Mouse (Mus musculus) lung, embryonic 15.5 days (tissue): ENCODE results near the gene Spop. TPM values are rescaled to one million over a fixed set of nuclear protein-coding genes. Genes with fewer than 3 reads are reported as not detected.
"Not testable (repeated sequence)": the region's sequence is repeated elsewhere in the genome, so short reads cannot be mapped to it uniquely, and the experiment has no call there.

Source experiments
- ATAC-seq: fragments of 200-750 bp; cut with Nextera tagmentation; 2 replicates; pipeline ENCODE4 v1.8.0; 2017; ENCODE audit warnings: moderate number of reproducible peaks, borderline replicate concordance; ENCODE audit not compliant: low FRiP score, low TSS enrichment; ENCODE audit errors: extremely low read depth
- H3K27ac ChIP-seq: fragments of 300-500 bp; sonication (generic); 2 replicates; pipeline ENCODE4 v1.5.1; 2015; ENCODE audit warnings: moderate library complexity, mild to moderate bottlenecking, inconsistent platforms
- H3K27me3 ChIP-seq: fragments of 300-500 bp; sonication (generic); 2 replicates; pipeline ENCODE4 v1.6.1; 2015; ENCODE audit warnings: inconsistent platforms
- H3K36me3 ChIP-seq: fragments of 300-500 bp; sonication (generic); 2 replicates; pipeline ENCODE4 v1.6.1; 2015; ENCODE audit warnings: inconsistent platforms
- H3K4me1 ChIP-seq: fragments of 300-500 bp; sonication (generic); 2 replicates; pipeline ENCODE4 v1.6.1; 2015; ENCODE audit warnings: inconsistent platforms
- H3K4me2 ChIP-seq: fragments of 300-500 bp; sonication (generic); 2 replicates; pipeline ENCODE4 v1.6.1; 2015; ENCODE audit warnings: inconsistent platforms, mild to moderate bottlenecking, moderate library complexity
- H3K4me3 ChIP-seq: fragments of 300-500 bp; sonication (generic); 2 replicates; pipeline ENCODE4 v1.5.1; 2015; ENCODE audit warnings: mild to moderate bottlenecking, inconsistent platforms
- H3K9ac ChIP-seq: fragments of 300-500 bp; sonication (generic); 2 replicates; pipeline ENCODE4 v1.6.1; 2015; ENCODE audit warnings: inconsistent platforms
- H3K9me3 ChIP-seq: fragments of 300-500 bp; sonication (generic); 2 replicates; pipeline ENCODE4 v1.6.1; 2016; ENCODE audit warnings: inconsistent platforms
- WGBS: fragments of 180-500 bp; shearing (Covaris S2); methylation state at CpG from one replicate; pipeline ENCODE4 v1.1.7; 2015; 5-methylcytosine and 5-hydroxymethylcytosine counted together
- polyA plus RNA-seq: library from polyadenylated mRNA; unstranded; fragments of >200 nt; fragmentation: Nextera tagmentation; extraction: Ambion mirVana; gene quantifications from 2 replicates; pipeline ENCODE4 v1.2.1, GENCODE M21; 2015

Gene Spop
- polyA plus RNA-seq, 1 experiment from 2014 or later, result 157 TPM

DNA sequence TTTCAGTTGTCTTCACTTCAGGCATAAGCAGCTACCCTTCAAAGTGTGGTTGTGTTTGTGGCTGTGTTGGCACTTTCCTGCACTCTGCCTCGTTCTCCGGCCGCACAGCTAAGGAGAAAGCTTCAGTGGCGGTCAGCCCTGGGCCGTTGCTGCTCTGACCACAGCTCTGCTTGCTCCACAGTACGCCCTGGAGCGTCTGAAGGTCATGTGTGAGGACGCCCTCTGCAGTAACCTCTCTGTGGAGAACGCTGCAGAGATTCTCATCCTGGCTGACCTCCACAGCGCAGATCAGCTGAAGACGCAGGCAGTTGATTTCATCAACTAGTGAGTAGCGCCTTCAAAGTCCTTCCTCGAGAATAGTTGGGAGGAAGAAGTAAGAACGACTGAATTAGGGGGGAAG, 76.2 kb downstream of the Spop start:
- H3K4me3 ChIP-seq, result no peak overlapping the region
- H3K9ac ChIP-seq, result no peak overlapping the region
- H3K36me3 ChIP-seq, result peaks cover 58% of the 10 kb centered on the region
- H3K4me2 ChIP-seq, result no peak overlapping the region
- WGBS, result 85% methylated on average over 14 of the region's 14 CpGs
- H3K27ac ChIP-seq, result no peak overlapping the region
- no peaks in the 10 kb centered on the region for H3K27me3 ChIP-seq
- no peaks in the 10 kb centered on the region for H3K9me3 ChIP-seq
- no peak for ATAC-seq
- no peaks in the 10 kb centered on the region for H3K4me1 ChIP-seq

DNA sequence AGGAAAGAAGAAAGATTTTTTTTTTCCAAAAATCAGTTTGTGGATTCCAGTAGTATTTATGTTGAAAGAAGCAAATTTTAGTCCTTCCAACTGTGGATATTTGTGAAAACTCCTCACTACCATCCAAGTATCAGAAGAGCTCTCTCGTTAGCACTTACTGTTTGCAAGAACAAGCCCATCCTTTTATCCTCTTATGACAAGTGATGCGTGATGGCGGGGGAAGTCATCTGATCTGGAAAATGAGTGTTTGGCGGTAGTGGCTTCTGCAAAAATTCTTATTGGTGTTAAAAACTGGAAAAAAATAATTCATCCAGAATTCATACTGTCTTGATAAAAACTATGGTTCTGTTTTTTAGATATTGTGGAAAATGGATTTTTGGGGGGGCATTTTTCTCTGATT, 78.4 kb downstream of the Spop start:
- ATAC-seq, result no peak
- Histone ChIP-seq H3K9ac (no peak overlapping the region), H3K4me2 (no peak overlapping the region), H3K4me3 (no peak overlapping the region), H3K36me3 (peaks cover 43% of the 10 kb centered on the region), H3K9me3 (no peaks in the 10 kb centered on the region), H3K27ac (no peak overlapping the region), H3K27me3 (no peaks in the 10 kb centered on the region), H3K4me1 (no peaks in the 10 kb centered on the region)
- 86% methylated on average over 4 of the region's 4 CpGs for WGBS

DNA sequence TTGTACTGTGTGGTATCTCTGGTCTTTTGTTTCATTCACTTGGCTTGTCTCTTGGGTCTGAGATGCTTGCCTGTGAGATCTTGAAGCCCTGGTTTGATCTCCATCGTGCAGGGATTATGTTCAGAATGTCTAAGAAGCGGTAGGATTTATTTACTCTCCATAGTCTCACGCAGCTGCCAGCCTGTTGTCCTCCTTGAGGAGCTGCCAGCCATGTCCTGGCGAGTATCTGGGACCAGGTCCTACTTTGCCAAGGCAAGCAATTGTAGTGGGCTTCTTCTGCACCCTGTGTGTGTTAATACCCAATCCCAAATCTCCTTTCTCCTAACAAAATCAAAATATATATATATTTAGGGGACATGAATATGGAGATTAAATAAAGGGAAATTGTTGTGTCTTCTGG, 79.1 kb downstream of the Spop start:
- WGBS, result 81% methylated on average over 4 of the region's 4 CpGs
- Histone ChIP-seq H3K4me2 (no peak overlapping the region), H3K9me3 (no peaks in the 10 kb centered on the region), H3K36me3 (peaks cover 42% of the 10 kb centered on the region), H3K4me1 (no peaks in the 10 kb centered on the region), H3K27ac (no peak overlapping the region), H3K27me3 (no peaks in the 10 kb centered on the region), H3K9ac (no peak overlapping the region), H3K4me3 (no peak overlapping the region)
- ATAC-seq, result no peak

DNA sequence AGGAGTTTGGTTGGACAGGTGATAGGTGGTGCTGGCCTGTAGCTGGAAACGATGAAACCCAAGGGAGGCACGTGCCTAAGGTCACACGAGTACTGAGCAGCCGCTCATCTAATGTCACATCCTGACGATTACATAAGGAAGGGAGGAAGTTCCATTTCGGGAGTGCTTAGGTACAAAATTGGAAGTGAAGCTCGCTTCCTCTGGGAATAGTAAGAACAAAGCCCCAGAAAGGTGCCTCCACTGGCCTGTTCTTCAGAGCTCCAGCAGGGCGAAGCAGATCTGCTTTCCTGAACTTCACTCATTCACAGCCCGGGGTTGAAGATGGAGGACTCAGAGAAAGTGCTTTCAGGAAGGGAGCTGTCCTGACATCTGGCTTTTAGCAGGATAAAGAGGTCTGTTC, 80.1 kb downstream of the Spop start:
- H3K27ac ChIP-seq, result no peak overlapping the region
- no peak overlapping the region for H3K4me2 ChIP-seq
- no peaks in the 10 kb centered on the region for H3K27me3 ChIP-seq
- no peak overlapping the region for H3K9ac ChIP-seq
- H3K4me3 ChIP-seq, result no peak overlapping the region
- H3K4me1 ChIP-seq, result no peaks in the 10 kb centered on the region
- 83% methylated on average over 9 of the region's 9 CpGs for WGBS
- ATAC-seq, result no peak
- H3K36me3 ChIP-seq, result peaks cover 41% of the 10 kb centered on the region
- H3K9me3 ChIP-seq, result no peaks in the 10 kb centered on the region

DNA sequence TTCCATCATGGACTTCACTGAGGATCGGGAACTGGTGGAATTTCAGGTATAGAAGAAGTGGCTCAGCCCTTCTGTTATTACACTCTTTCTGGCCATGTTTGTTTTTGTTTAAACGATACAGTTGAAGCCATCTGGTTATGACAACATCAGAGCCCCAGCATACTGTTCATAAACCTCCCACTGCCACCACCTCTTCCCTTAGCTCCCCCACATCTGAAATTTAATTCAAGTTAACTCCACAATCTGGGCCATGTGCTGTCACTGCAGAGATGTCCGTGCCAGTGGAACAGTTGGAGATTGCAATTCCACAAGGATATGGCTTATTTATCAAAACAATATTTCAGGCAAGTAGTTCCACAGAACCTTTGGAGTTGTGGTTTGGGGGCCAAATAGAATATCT, 80.5 kb downstream of the Spop start:
- Histone ChIP-seq H3K27me3 (no peaks in the 10 kb centered on the region), H3K9me3 (no peaks in the 10 kb centered on the region), H3K4me3 (no peak overlapping the region), H3K27ac (no peak overlapping the region), H3K9ac (no peak overlapping the region), H3K4me2 (no peak overlapping the region), H3K4me1 (no peaks in the 10 kb centered on the region), H3K36me3 (peaks cover 41% of the 10 kb centered on the region)
- 77% methylated on average over 3 of the region's 3 CpGs for WGBS
- ATAC-seq, result no peak

DNA sequence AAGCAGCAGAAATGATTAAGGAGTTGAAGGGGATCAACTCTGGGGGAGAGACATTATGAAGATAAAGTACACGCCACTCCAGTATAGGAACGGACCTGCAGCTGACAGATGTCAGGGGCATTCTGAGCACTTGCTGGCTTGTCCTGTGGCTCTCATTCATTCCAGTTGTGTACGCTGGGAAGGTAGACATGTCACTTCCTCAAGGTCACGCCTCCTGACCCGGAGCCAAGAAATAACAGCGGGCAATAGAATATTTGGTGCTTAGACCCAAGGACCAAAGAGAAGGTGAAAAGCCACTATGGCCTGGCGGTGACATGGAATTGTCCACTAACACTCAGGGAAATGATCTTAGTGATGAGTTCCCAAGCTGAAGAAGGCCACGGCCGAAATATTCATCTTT, 82.0 kb downstream of the Spop start:
- ATAC-seq, result no peak
- H3K27me3 ChIP-seq, result no peaks in the 10 kb centered on the region
- no peaks in the 10 kb centered on the region for H3K4me1 ChIP-seq
- no peaks in the 10 kb centered on the region for H3K9me3 ChIP-seq
- 82% methylated on average over 9 of the region's 9 CpGs for WGBS
- no peak overlapping the region for H3K27ac ChIP-seq
- peaks cover 29% of the 10 kb centered on the region for H3K36me3 ChIP-seq
- no peak overlapping the region for H3K4me2 ChIP-seq
- no peak overlapping the region for H3K9ac ChIP-seq
- H3K4me3 ChIP-seq, result no peak overlapping the region

DNA sequence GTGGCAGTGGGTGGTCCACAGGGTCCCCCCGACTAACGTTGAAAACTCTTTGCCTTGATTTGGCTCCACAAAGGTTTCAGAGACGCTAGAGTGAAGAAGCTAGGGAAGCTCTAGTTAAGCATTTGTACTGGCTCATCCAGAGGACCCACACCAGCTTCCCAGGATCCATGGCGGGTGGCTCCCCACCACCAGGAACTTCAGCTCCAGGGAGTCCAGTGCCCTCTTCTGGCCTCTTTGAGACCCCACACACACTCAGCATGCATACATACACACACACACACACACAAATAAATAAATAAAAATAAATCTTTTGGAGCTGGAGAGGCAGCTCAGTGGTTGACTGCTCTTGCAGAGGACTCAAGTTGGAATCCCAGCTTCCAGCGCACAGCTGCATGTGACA, 84.0 kb downstream of the Spop start:
- ATAC-seq, result no peak
- H3K36me3 ChIP-seq, result peaks cover 18% of the 10 kb centered on the region
- H3K9me3 ChIP-seq, result no peaks in the 10 kb centered on the region
- no peaks in the 10 kb centered on the region for H3K27me3 ChIP-seq
- no peak overlapping the region for H3K4me2 ChIP-seq
- H3K4me1 ChIP-seq, result no peaks in the 10 kb centered on the region
- H3K27ac ChIP-seq, result no peak overlapping the region
- H3K4me3 ChIP-seq, result no peak overlapping the region
- 90% methylated on average over 5 of the region's 5 CpGs for WGBS
- H3K9ac ChIP-seq, result no peak overlapping the region

DNA sequence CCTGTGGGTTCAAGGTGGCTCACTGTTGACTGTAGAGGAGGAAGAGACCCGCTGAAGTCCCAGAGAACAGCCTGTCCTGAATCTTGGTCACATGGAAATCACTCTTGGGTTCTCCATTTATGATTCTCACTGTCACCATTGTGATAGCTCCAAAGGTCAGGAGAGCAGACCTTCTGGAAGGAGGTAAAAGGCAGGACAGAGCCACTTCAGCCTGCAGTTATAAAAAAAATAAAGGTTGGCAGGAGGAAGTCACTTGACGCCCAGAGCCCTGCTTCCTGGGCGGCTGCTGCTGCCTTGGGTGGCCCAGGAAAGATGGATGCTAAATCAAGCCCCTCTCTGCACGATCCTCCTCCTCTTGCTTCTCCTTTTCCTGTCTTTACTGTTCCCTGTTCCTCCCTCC, 86.5 kb downstream of the Spop start:
- ATAC-seq, result no peak
- Histone ChIP-seq H3K9ac (no peak overlapping the region), H3K36me3 (peaks cover 6% of the 10 kb centered on the region; the same call in 1 of the 2 replicates), H3K9me3 (no peaks in the 10 kb centered on the region), H3K4me3 (no peak overlapping the region), H3K4me1 (peaks cover 8% of the 10 kb centered on the region), H3K27me3 (no peaks in the 10 kb centered on the region), H3K4me2 (no peak overlapping the region), H3K27ac (no peak overlapping the region)
- WGBS, result 21% methylated on average over 4 of the region's 4 CpGs

DNA sequence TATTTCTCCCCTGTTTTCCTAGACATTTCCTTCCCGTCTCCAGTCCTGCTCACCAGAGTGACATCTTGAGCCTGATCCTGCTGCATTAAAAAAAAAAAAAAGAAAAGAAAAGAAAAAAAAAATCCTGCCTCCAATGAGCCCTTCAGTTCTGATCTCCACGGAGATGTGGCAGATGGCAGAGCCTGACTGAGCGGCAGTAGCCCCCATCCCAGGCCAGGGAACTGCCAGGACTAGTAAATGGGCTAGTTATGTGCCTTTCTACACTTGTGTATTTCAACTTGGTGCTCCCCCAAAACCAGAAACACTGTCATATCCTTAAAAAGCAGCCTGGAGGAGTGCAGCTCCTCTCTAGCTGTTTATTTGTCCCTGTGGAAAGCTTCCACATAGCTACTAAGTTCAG, 87.0 kb downstream of the Spop start:
- H3K4me2 ChIP-seq, result no peak overlapping the region
- no peaks in the 10 kb centered on the region for H3K9me3 ChIP-seq
- 41% methylated on average over 3 of the region's 3 CpGs for WGBS
- no peaks in the 10 kb centered on the region for H3K27me3 ChIP-seq
- peaks cover 8% of the 10 kb centered on the region for H3K4me1 ChIP-seq
- peaks cover 6% of the 10 kb centered on the region; the same call in 1 of the 2 replicates for H3K36me3 ChIP-seq
- no peak overlapping the region for H3K27ac ChIP-seq
- no peak overlapping the region for H3K4me3 ChIP-seq
- H3K9ac ChIP-seq, result no peak overlapping the region
- ATAC-seq, result no peak

DNA sequence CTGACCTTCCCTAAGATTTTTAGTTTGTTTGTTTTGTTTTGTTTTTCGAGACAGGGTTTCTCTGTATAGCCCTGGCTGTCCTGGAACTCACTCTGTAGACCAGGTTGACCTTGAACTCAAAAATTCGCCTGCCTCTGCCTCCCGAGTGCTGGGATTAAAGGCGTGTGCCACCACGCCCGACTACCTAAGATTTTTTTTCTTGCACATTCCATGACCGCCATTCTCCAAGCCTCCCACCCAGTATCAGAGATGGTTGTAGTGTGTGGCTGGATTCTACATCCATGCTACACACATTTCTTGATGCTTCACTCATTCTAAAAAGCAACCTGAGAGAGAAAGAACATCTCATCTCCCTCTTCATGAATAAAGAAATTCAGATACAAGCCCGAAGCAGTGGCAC, 87.9 kb downstream of the Spop start:
- not testable (repeated sequence) for H3K9me3 ChIP-seq, H3K27me3 ChIP-seq, H3K27ac ChIP-seq, H3K36me3 ChIP-seq, ATAC-seq, H3K4me3 ChIP-seq, H3K4me2 ChIP-seq, H3K9ac ChIP-seq, H3K4me1 ChIP-seq
- WGBS, result 83% methylated on average over 8 of the region's 8 CpGs

DNA sequence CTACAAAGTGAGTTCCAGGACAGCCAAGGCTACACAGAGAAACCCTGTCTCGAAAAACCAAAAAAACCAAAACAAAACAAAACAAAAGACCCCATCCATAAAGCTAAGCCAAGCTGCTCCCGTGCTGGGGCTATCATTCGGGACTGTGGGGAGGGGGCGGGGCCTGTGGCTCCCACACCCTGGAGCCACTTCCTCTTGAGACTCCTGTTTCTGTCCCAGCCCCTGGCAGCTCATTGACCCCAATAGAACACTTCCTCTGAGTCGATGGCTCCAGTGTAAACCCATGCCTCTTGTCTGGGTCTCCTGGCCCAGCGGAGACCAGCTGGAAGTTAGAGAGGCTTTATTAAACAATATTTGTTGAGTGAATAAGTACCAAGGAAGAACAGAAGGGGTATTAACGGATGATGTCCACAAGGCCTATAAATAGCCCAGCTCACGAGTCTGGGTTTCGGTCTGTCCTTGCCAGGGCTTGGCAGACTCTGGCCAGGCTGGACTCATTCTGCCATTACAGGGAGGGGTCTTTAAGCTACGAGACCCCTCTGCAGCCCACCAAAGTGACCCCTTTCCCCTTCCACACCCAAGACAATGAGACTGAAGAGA, 89.8 kb downstream of the Spop start:
- Histone ChIP-seq H3K4me3 (no peak overlapping the region), H3K4me1 (peaks cover 19% of the 10 kb centered on the region), H3K4me2 (no peak overlapping the region), H3K9me3 (no peaks in the 10 kb centered on the region), H3K36me3 (no peaks in the 10 kb centered on the region), H3K9ac (no peak overlapping the region), H3K27me3 (no peaks in the 10 kb centered on the region), H3K27ac (no peak overlapping the region)
- no peak for ATAC-seq
- 37% methylated on average over 10 of the region's 10 CpGs for WGBS

DNA sequence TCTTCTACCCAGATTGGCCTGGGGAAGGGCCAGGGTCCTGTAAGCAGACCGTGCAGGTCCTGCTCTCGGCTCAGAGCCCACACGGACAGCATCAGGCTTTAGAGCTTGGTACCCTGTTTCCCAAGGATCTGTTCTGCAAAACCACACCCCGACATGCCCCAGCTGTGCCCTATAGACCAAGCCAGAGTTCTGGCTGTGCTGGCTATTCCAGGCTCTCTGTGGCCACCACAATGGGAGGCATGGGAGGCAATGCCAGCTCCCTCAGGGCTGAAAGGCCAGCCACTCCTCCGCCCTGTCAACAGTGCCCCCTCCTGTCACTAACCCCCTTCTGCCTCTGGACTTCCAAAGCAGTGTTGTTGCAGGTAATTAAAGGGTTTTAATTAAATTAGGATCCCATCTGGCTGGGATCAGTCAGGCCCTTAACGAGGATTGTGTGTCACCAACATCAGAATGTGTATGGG, 90.4 kb downstream of the Spop start:
- no peak overlapping the region for H3K9ac ChIP-seq
- H3K27me3 ChIP-seq, result no peaks in the 10 kb centered on the region
- H3K27ac ChIP-seq, result no peak overlapping the region
- no peak overlapping the region for H3K4me3 ChIP-seq
- peaks cover 22% of the 10 kb centered on the region for H3K4me1 ChIP-seq
- no peak overlapping the region for H3K4me2 ChIP-seq
- no peak for ATAC-seq
- H3K36me3 ChIP-seq, result no peaks in the 10 kb centered on the region
- no peaks in the 10 kb centered on the region for H3K9me3 ChIP-seq
- 73% methylated on average over 6 of the region's 6 CpGs for WGBS
